Mouse (Mus musculus): ENCODE results near the gene Zbtb21.
"Not testable (repeated sequence)": the region's sequence is repeated elsewhere in the genome, so short reads cannot be mapped to it uniquely, and the experiment has no call there.

The Zbtb21 gene

DNA sequence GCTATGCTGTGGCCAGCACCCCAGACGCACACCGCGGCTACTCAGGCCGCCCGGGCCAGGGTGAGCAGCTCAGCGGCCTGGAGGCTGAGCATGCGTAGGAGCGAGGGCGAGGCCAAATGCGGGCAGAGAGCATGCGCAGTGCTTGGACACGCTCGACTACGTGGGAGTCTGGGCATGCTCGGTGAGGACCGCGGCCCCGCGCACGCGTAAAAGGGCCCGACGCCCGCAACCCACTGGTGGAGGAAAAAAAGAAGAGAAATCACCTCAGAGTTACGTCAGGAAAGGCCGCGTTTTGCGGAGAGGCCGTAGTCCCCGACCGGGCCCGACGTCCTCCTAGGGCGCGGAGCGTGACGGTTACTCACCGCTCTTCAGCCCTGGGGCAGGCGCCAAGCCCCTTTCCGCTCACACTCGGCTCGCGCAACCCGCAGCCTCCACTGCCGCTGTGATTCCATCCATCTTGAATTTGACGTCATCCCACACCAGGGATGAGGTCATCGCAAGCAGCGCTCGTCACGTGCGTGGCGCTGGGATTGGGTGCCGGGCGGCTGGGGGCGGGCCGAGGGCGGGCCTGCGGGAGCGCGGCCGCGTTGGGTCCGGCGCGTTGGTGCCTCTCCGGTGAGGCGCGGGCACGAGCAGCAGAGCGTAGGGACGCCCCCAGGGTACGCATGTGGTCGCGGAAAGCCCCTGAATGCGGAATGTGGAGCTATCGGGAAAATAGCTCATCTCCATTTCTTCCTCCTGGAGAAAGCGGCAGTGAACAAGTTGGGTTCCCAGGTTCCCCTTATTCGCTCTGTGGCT, at the start of gene Zbtb21, which contains the start of gene C2cd2:
Gene Zbtb21 (minus strand): TSS at position 472 of the 798 bp plus-strand sequence.
Gene C2cd2 (minus strand): TSS at position 448 of the 798 bp plus-strand sequence.
- DNase-seq (ENCODE audit: low spot score): peak; percentile 97

DNA sequence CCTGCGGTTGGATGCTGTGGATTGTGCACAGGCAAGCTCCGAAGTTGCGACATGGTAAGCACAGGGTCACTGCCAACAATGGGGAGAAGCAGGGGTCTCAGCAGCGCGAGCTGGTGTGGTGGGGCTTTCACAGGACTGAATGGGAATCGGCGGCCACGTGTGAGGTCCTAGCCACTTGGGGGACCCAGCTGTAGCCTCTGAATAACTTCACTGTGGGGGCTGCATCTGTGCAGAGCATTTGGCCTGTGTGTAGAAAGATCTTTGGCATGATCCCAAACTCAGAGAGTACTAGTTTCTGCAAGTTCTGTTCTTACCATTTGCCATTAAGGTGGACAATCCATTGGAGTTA, 34.9 kb upstream of the Zbtb21 start:
- not testable (repeated sequence) for DNase-seq (ENCODE audit: low spot score)

DNA sequence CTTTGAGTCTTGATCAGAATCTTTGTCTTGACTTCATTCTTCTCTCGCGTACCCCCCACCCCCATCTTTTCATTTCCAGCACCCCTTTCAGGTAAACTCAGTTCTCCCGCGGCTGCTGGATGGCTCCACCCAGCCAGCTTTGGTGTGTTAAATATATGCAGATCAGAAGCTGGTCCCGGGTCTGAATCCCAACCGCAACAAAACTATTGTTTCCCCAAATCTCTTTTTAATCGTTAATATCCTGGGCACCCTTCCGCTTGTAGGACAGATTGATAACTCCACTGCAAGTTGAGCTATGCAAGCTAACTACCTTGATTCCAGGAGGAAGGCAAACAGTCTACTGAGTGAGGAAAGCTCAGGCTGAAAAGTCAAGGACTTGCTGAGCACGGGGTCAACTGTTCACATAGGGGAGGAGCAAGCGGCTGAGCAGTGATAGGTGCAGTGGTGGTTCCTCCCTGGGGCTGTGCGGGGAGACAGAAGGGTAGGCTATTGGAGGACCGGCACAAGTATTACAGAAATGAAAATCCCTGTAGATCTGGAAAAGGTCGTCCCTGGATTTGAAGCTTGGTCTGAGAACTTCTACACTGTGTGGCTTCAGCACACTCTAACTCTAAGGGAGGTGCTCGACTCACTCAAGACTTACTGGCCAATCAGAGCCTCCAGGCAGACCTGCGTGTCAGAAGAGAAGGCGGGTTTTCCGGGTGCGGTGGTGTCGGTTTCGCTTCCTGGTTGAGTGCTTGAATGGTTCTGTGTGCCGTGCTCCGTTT, 34.4 kb upstream of the Zbtb21 start, which contains the start of gene B230307C23Rik:
Gene B230307C23Rik (plus strand): TSS at position 700 of the 767 bp plus-strand sequence.
- peak; percentile 77 for DNase-seq (ENCODE audit: low spot score)

DNA sequence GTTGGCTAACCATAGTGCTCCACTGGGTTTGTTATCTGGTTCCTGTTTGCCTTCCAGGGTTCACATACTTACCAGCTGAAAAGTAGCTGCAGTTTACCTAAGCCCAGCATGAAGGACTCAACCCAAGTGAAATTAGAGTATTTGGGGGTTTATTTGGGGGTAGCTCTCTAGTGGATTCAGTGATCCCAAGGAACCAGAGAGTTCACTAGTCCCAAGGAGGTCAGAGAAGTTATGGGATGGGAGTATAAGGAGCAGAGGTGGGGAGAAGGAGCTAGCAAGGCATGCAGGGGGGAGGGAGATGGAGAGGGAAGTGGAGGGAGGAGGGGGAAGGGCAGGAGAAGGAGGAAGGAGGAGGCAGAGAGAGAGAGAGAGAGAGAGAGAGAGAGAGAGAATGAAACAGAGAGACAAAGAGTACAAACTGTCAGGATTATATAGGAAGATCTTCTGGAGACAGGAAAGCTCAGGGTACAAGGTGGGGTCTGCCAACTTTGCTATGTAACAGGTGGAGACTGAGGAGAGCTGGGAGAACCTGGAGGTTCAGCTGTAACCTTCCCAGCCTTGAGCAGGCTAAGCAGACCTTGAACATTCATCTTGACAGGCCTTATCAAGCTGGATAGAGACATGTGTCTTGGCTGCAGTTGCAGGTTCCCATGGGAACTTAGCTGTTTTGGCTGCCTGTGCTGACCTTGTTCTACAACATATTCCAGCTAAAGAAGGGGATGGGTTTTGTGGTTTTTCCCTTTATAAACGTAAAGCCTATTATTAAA, 33.6 kb upstream of the Zbtb21 start:
- no peak for DNase-seq (ENCODE audit: low spot score)

DNA sequence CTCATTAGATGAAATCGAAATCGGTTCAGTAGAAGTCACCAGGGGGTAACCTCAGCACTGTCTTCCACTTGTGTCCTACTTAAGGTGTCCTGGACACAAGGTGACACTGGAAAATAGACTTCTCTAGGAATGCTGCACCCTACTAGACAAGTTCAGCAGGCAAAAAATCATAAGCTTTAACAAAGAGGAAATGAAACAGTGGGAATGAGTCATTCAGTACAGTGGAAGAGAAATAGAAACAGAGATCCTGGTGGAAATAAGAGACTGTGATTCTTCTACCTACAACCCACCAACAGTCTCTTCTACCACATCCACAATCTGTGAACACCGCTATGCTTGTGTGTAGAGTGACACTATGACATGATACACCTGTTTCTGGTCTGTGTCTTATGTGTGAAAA, 30.1 kb upstream of the Zbtb21 start:
- DNase-seq (ENCODE audit: low spot score): not testable (repeated sequence)

DNA sequence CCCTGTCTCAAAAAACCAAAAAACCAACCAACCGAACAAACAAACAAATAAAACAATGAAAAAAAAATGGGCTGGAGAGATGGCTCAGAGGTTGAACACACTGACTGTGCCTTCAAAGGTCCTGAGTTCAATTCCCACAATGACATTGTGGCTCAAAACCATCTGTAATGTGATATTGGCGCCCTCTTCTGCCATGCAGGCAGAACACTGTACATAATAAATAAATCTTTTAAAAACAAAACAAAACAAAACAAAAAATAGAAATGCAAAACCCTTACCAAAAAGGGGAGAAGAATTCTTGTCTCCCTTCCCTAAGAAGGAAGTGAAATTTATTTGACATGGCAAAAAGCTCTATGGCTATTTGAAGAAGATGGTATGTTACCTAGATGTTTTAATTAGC, 29.1 kb upstream of the Zbtb21 start:
- no peak for DNase-seq (ENCODE audit: low spot score)

DNA sequence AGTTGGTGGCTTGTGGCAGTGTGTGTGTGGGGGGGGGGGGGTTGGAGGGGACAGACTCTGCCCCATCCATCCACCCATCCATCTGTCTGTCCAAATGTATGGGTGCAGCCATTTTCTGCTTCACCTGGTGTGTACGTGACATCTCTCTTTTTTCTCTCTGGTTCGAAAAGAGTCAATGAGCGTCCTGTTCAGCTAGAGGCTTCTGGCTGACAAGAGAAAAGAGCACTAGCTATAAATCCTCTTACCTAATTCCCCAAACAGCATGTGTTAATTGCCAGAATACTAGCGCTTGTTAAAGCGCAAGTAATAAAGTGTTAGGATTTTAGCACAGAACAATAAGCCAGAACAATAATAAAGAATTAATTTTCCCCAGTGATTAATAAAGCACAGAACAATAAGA, 22.2 kb upstream of the Zbtb21 start:
- no peak for DNase-seq (ENCODE audit: low spot score)

DNA sequence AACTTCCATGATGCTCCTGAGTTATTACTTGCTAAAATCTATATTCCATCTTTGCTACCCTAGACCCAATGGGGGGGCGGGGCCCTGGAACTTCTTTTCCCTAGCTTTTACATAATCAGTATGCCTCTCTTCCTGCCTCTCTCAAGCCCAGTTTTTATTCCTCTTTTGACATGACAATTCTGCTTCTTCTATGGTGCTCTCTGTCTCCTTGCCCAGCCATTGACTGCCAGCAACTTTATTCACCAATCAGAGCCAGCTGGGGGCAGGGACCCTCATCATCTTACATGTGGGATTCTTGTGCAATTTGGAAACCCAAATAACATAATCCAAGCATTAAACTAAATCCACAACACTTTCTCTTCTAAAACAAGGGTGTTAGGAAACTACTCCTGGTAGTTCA, 18.9 kb upstream of the Zbtb21 start:
- no peak for DNase-seq (ENCODE audit: low spot score)

DNA sequence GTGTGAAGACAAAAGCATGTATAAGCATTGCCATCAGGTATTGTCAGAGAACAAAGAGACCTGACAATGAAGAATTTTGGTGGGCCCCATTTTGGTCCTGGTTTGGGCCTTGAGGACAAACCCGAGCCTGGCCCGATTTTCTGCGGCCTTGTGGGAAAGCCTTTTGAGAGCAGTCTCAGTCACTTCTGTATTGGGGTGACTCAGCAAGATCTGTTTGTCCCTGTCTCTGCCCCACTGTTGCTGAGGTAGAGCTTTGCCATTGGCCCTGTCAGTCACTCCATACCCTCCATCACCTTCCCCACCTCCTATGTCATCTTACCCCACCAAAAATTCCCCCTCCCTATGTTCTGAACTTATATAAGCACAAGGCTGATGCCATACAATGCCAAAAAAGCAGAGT, 15.3 kb upstream of the Zbtb21 start:
- no peak for DNase-seq (ENCODE audit: low spot score)

DNA sequence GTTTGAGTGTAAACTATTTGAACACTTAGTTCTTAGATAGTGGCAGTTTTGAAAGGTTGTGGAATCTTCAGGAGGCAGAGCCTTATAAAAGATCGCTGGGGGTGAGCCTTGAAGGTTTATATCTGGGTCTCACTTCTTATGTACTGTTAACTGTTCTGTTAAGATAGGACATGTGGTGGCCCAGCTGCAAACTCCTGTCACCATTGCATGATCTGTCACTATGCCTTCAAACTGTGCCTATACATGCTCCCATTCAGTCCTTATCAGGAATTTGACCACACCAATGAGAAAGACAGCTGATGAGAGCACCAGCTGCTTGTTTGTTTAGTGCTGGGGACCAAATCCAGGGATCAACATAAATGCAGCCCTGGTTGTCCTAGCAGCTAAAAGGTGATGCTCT, 14.9 kb upstream of the Zbtb21 start:
- no peak for DNase-seq (ENCODE audit: low spot score)

DNA sequence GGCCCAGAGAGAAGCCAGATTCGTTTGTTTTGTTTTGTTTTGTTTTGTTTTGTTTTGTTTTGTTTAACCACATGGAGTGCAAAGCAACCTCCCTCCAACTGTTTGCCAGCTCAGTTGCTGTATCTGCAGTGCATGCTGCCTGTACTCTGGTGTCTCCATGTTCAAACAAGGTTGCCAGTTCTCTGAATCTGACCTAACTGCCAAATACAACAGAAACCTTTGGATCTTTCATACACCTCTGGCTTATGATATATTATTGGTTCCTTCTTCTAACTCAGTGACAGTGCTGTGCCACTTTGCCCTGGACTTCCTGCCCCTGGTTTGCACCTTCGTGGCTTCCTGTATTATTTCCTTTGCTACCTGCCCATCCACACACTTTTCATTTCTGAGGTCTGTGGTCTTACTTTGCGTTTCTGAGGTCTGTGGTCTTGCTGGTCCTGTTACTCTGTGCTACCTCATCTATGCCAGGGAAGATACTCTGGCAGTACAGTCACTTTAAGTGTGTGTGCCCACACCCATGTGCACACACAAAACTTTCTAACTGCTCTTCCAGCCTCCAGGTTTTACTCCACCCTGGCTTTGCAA, 1.6 kb upstream of the Zbtb21 start:
- DNase-seq (ENCODE audit: low spot score): no peak

DNA sequence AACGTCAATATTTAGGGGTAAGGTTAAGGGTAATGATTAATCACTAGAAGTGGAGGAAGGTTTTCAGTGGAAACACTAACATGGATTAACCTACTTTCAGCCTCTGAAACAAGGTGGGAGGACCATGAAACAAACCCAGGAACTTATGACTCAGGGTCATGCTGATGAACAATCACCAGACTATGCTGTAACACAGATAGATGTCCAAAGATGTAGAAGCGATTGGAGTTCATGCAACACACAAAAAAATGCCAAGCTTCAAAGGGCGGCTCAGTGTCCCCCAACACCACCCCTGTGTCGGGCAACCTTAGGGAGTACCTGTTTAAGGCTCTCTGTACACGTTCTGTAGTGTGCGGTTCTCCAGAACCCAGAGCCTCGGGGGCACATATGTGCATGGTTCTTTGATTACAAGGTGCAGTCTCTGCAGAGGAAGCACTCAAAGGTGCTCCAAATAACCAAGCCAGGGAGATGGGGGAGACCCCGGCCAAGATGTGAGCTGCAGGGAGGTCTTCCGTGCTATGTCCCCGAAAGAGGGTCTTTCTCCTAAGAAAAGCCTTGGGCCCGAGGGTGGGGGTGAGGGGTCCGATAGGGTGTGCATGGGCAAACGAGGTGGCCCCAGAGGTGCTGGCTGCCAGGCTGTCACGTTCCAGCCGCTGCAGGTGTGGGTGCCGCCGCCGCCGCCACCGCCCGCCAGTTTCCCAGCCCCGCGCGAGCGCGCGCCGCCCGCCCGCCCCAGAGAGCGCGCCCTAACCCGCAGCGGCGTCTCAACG, 856 bp downstream of the Zbtb21 start:
- no peak for DNase-seq (ENCODE audit: low spot score)

DNA sequence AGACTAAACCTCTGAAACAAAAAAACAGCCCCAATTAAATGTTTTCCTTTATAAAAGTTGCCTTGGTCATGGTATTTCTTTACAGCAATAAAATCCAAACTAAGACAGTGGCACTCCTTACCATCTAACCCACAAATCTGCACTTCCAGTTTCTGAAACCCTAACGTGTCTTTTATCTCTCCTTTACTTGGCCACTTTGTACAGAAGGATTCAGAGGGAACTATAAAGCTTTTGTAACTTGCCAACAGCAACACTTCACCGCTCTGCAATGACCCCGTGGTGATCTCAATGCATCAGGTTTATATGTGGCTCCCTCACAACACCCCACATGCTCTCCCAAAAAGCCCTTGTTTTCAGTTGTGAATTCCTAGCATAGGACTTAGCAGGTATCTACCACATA, 2.1 kb downstream of the Zbtb21 start:
- no peak for DNase-seq (ENCODE audit: low spot score)

DNA sequence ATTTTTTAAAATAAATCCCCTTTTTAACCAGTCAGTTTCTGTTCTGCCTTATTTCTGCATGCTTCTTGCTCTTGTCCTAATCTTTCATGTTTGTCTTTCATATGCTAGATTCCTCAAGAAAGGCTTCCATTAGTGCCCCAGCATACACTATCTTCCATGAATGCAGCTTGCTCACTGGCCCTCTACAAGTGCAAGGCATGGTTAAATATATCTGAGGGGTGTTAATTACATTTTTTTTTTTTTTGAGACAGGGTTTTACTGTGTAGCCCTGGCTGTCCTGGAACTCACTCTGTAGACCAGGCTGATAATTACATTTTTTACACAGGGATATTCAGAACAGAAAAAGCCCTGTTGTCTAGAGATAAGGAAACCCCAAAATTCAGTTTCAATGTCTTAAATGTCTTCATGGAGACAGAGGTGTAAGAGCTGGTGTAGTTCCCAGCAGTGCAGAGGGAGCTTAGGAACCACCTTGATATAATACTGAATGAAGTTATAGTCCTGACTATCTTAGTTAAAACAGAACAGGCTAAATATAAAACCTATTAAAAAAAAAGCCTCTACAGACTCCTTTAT, 3.9 kb downstream of the Zbtb21 start:
- DNase-seq (ENCODE audit: low spot score): no peak

DNA sequence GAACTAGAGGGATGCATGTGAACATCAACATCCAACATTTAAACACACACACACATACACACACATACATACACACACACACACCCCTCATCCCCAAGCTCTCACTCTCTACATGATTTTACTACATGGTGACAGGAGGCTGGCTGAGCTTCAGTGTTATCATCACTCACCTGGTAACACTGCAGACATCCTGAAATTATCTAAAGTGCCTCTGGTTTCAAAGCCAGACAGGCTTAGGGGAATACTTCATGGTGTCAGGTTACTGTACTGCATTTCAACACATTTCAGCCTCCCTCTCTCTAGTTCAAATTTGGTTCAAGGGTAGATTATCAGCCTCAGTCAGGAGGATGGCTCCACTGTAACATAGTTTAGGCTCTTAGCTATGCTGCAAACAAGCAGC, 4.8 kb downstream of the Zbtb21 start:
- no peak for DNase-seq (ENCODE audit: low spot score)

DNA sequence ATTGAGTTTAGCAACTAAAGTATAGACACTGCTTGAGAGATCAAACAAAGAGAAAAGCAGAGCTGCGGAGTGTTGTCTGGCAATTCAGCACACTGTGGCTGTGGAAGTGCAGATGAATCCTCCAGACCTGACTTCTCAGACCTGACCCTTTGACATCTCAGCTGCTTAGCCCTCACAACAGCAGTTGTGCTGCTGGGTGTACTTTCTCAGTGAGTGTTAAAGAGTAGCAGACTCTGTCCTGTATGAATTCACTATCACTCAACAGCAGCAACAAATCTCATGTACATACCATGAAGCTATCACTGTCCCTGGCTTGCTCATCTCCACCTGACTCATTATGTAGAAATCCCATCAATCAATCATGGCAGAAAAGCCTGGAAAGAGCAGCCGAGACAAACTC, 6.4 kb downstream of the Zbtb21 start:
- DNase-seq (ENCODE audit: low spot score): no peak

DNA sequence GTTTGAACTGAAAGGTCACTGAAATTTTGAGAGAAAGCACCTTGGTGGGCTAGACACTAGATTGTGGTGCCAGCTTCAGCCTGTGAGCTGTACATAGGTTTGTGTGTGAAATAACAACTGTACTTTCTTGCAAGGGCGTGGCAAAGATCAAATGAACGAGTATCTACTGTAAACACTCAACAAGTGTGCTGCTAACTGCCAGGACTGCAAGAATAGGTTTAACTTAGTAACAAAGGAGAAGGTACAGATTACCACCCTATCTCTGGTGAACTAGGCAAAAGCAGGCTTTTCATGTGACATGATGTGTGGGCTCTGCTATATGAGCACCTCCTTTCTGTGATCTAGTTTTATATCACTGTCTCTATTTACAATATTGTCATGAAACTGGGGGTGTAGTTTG, 9.1 kb downstream of the Zbtb21 start:
- DNase-seq (ENCODE audit: low spot score): no peak

DNA sequence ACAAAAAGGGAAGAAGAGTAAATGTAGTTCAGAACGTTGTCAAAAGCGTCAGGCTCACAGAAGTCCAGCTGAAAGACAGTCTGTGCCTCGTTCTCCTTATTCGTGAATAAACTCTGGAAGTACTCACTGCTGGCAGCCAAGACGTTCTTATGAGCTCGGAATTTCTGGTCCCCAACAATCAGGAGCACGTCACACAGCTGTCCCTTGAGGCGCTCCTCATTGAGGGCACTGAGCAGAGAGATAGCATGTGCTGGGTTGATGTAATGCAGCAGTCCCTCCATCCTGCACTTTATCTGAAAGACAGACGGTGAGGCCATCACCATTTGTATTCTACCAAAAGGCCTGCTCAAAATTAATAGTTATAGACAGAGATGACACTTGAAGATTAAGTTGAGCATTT, 9.6 kb downstream of the Zbtb21 start:
- DNase-seq (ENCODE audit: low spot score): no peak

DNA sequence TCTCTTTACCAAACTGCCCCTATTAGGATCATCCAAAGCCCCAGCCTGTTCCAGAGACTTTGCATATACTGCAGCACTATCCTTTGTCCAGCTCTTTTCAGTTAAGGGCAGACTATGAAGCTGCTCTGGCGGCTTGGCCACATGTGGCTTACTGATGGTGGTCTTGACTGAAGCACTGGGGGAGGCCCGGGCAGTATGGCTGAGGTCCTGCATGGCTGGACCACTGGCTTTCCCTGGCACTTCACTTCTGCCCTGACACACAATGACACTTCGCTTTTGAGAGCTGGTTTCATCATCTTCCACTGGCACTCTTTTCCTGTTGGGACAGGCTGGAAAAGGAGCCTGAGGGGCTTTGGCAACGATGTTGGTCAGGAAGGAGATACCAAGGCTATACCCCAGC, 10.1 kb downstream of the Zbtb21 start:
- no peak for DNase-seq (ENCODE audit: low spot score)

DNA sequence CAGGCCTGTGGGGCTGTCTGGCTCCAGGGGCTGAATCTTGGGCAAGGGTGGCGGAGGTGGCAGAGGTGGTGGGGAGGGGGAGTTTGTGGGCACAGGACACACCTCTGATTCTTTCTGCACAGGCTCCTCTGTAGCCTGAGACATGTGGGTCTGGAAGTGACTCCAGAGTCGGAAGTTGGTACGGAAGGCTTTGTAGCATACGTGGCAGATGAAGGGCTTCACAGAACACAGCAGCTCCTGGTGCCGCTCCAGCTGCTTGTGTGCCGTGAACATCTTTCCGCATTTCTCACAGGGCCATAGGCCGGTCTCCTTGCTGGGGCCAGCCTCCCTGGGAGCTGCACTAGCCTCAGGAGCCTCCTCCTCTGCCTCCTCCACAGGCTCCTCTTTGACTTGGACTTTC, 12.4 kb downstream of the Zbtb21 start:
- DNase-seq (ENCODE audit: low spot score): no peak

DNA sequence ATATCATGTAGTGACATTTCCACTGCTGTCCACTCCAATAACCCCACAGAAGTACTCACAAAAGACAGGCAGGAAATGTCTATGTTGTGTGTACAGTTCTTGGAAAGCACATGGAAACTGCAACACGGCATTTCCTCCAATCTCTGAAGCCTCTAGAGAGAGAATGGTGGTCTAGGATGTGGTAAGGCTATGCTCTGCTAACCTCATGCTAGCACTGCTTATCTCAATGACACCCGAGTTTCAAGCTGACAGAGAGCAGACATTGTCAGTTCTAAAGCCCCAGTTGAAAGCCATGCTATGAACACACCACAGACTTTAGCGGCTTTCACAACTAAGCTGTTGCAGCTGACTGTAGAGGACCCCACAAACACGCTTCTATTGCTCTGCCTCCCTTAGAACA, 13.6 kb downstream of the Zbtb21 start:
- no peak for DNase-seq (ENCODE audit: low spot score)

All from testis, postnatal 10 days (tissue).